Mouse (Mus musculus) liver, adult 2 months (tissue): ENCODE results near the gene Dlgap5.

Source experiments
- CTCF ChIP-seq: fragments of 200-500 bp; IDR thresholded peaks from 2 replicates; pipeline ENCODE4 v1.5.1; 2011; ENCODE audit warnings: low read depth, low read length, control low read depth
- POLR2A ChIP-seq: fragments of 200-500 bp; IDR thresholded peaks from 2 replicates; pipeline ENCODE4 v1.6.1; 2011; ENCODE audit warnings: low read length, control low read depth; ENCODE audit not compliant: insufficient read depth; ENCODE audit errors: extremely low read depth

GRCm38 (mm10) chr14:47418666-47418991 lies 422 bp upstream of the Dlgap5 start:
- no peak for TF ChIP-seq CTCF
- TF ChIP-seq POLR2A: no peak
